Mouse (Mus musculus) liver, embryonic 12.5 days (tissue): Measurements from ENCODE around the gene Ncf2. TPM values are rescaled to one million over a fixed set of nuclear protein-coding genes. Genes with fewer than 3 reads are reported as not detected.

Experiments
- ATAC-seq: fragments of 200-750 bp; cut with Nextera tagmentation; 2 replicates; pipeline ENCODE4 v1.8.0; 2017; ENCODE audit warnings: moderate number of reproducible peaks, mild to moderate bottlenecking, moderate library complexity
- H3K27ac ChIP-seq: fragments of 300-500 bp; sonication (generic); 2 replicates; pipeline ENCODE4 v1.5.1; 2016; ENCODE audit warnings: mild to moderate bottlenecking
- H3K27me3 ChIP-seq: fragments of 300-500 bp; sonication (generic); replicated peaks from 2 replicates; pipeline ENCODE4 v1.6.1; 2016; ENCODE audit warnings: mild to moderate bottlenecking, moderate library complexity
- H3K36me3 ChIP-seq: fragments of 300-500 bp; sonication (generic); 2 replicates; pipeline ENCODE4 v1.6.1; 2016; ENCODE audit warnings: mild to moderate bottlenecking, moderate library complexity
- H3K4me1 ChIP-seq: fragments of 300-500 bp; sonication (generic); 2 replicates; pipeline ENCODE4 v1.6.1; 2016
- H3K4me2 ChIP-seq: fragments of 300-500 bp; sonication (generic); 2 replicates; pipeline ENCODE4 v1.6.1; 2016; ENCODE audit warnings: mild to moderate bottlenecking, moderate library complexity
- H3K4me3 ChIP-seq: fragments of 300-500 bp; sonication (generic); 2 replicates; pipeline ENCODE4 v1.5.1; 2016; ENCODE audit warnings: mild to moderate bottlenecking, moderate library complexity
- H3K9ac ChIP-seq: fragments of 300-500 bp; sonication (generic); 2 replicates; pipeline ENCODE4 v1.6.1; 2016; ENCODE audit warnings: mild to moderate bottlenecking, moderate library complexity
- H3K9me3 ChIP-seq: fragments of 300-500 bp; sonication (generic); replicated peaks from 2 replicates; pipeline ENCODE4 v1.6.1; 2016; ENCODE audit warnings: mild to moderate bottlenecking, moderate library complexity
- WGBS: fragments of 180-500 bp; shearing (Covaris S2); methylation state at CpG from one replicate; pipeline ENCODE4 v1.1.7; 2016; ENCODE audit not compliant: insufficient replicate concordance; 5-methylcytosine and 5-hydroxymethylcytosine counted together
- polyA plus RNA-seq: library from polyadenylated mRNA; unstranded; fragments of >200 nt; fragmentation: Nextera tagmentation; extraction: Ambion mirVana; gene quantifications from 2 replicates; pipeline ENCODE4 v1.2.1, GENCODE M21; 2016

Ncf2 gene
- polyA plus RNA-seq, 1 experiment from 2014 or later: 9.5 TPM

GRCm38 (mm10) chr1:152807619-152808391, 7.8 kb downstream of the Ncf2 start:
- H3K4me1 ChIP-seq: peaks cover 9% of the 10 kb centered on the region
- WGBS: 27% methylated on average over 18 of the region's 18 CpGs
- H3K9me3 ChIP-seq: no peaks in the 10 kb centered on the region
- peak overlapping the region; percentile 47 for H3K4me2 ChIP-seq
- H3K27ac ChIP-seq: peak overlapping the region; percentile 58
- peak; percentile 50 for ATAC-seq
- H3K36me3 ChIP-seq: no peaks in the 10 kb centered on the region
- peak overlapping the region; percentile 35 for H3K4me3 ChIP-seq
- H3K27me3 ChIP-seq: 0 out of 2 replicates have a peak, but pooled peaks cover 4% of the 10 kb centered on the region
- H3K9ac ChIP-seq: no peak overlapping the region

GRCm38 (mm10) chr1:152808392-152808680, 8.3 kb downstream of the Ncf2 start:
- Histone ChIP-seq H3K9ac (no peak overlapping the region), H3K9me3 (no peaks in the 10 kb centered on the region), H3K4me3 (peak overlapping the region; percentile 35), H3K4me2 (peak overlapping the region; percentile 47), H3K27me3 (0 out of 2 replicates have a peak, but pooled peaks cover 4% of the 10 kb centered on the region), H3K4me1 (peaks cover 9% of the 10 kb centered on the region), H3K36me3 (no peaks in the 10 kb centered on the region), H3K27ac (peak overlapping the region; percentile 58)
- no peak for ATAC-seq
- 56% methylated on average over 2 of the region's 2 CpGs for WGBS

- Histone ChIP-seq H3K27ac (0 out of 2 replicates have a peak overlapping the region, but pooled peaks have one; percentile 34), H3K9ac (no peak overlapping the region), H3K27me3 (0 out of 2 replicates have a peak, but pooled peaks cover 4% of the 10 kb centered on the region), H3K4me1 (peaks cover 9% of the 10 kb centered on the region), H3K36me3 (no peaks in the 10 kb centered on the region), H3K4me2 (peak overlapping the region; percentile 8; the same call in 1 of the 2 replicates), H3K4me3 (no peak overlapping the region), H3K9me3 (no peaks in the 10 kb centered on the region)
- ATAC-seq: peak; percentile 35; the same call in 1 of the 2 replicates
- 44% methylated on average over 8 of the region's 8 CpGs for WGBS
Measured at GRCm38 (mm10) chr1:152809541-152810252, 9.7 kb downstream of the Ncf2 start.

GRCm38 (mm10) chr1:152810533-152811439, 10.8 kb downstream of the Ncf2 start:
- H3K4me1 ChIP-seq: peaks cover 18% of the 10 kb centered on the region
- H3K36me3 ChIP-seq: no peaks in the 10 kb centered on the region
- H3K9ac ChIP-seq: no peak overlapping the region
- no peaks in the 10 kb centered on the region for H3K9me3 ChIP-seq
- ATAC-seq: no peak
- no peak overlapping the region for H3K27ac ChIP-seq
- 0 out of 2 replicates have a peak, but pooled peaks cover 3% of the 10 kb centered on the region for H3K27me3 ChIP-seq
- WGBS: 65% methylated on average over 13 of the region's 13 CpGs
- no peak overlapping the region for H3K4me3 ChIP-seq
- H3K4me2 ChIP-seq: no peak overlapping the region

- Histone ChIP-seq H3K27me3 (no peaks in the 10 kb centered on the region), H3K4me2 (no peak overlapping the region), H3K9ac (no peak overlapping the region), H3K27ac (no peak overlapping the region), H3K9me3 (no peaks in the 10 kb centered on the region), H3K4me1 (peaks cover 15% of the 10 kb centered on the region; the same call in 1 of the 2 replicates), H3K36me3 (no peaks in the 10 kb centered on the region), H3K4me3 (no peak overlapping the region)
- WGBS: 64% methylated on average over 7 of the region's 7 CpGs
- peak; percentile 72 for ATAC-seq
Measured at GRCm38 (mm10) chr1:152815265-152815701, 15.3 kb downstream of the Ncf2 start.

- H3K4me2 ChIP-seq: no peak overlapping the region
- H3K9ac ChIP-seq: no peak overlapping the region
- ATAC-seq: no peak
- no peaks in the 10 kb centered on the region for H3K9me3 ChIP-seq
- 72% methylated on average over 12 of the region's 12 CpGs for WGBS
- H3K36me3 ChIP-seq: no peaks in the 10 kb centered on the region; the same call in 1 of the 2 replicates
- no peak overlapping the region for H3K4me3 ChIP-seq
- H3K27ac ChIP-seq: no peak overlapping the region
- H3K27me3 ChIP-seq: no peaks in the 10 kb centered on the region
- peaks cover 15% of the 10 kb centered on the region; the same call in 1 of the 2 replicates for H3K4me1 ChIP-seq
Measured at GRCm38 (mm10) chr1:152817027-152817769, 17.2 kb downstream of the Ncf2 start.

- Histone ChIP-seq H3K27me3 (no peaks in the 10 kb centered on the region), H3K36me3 (no peaks in the 10 kb centered on the region; the same call in 1 of the 2 replicates), H3K4me2 (no peak overlapping the region), H3K9ac (no peak overlapping the region), H3K4me1 (peaks cover 15% of the 10 kb centered on the region; the same call in 1 of the 2 replicates), H3K4me3 (no peak overlapping the region), H3K27ac (no peak overlapping the region), H3K9me3 (no peaks in the 10 kb centered on the region)
- ATAC-seq: no peak
- WGBS: 78% methylated on average over 10 of the region's 10 CpGs
Measured at GRCm38 (mm10) chr1:152817794-152818193, 17.8 kb downstream of the Ncf2 start.

- no peaks in the 10 kb centered on the region; the same call in 1 of the 2 replicates for H3K36me3 ChIP-seq
- WGBS: 69% methylated on average over 6 of the region's 6 CpGs
- H3K4me3 ChIP-seq: no peak overlapping the region
- H3K4me2 ChIP-seq: no peak overlapping the region
- no peaks in the 10 kb centered on the region for H3K27me3 ChIP-seq
- H3K27ac ChIP-seq: no peak overlapping the region
- H3K9ac ChIP-seq: no peak overlapping the region
- no peak for ATAC-seq
- H3K9me3 ChIP-seq: no peaks in the 10 kb centered on the region
- peaks cover 15% of the 10 kb centered on the region; the same call in 1 of the 2 replicates for H3K4me1 ChIP-seq
Measured at GRCm38 (mm10) chr1:152819558-152819957, 19.6 kb downstream of the Ncf2 start.

GRCm38 (mm10) chr1:152820911-152821695, 21.1 kb downstream of the Ncf2 start:
- Histone ChIP-seq H3K4me3 (no peak overlapping the region), H3K27ac (no peak overlapping the region), H3K4me2 (no peak overlapping the region), H3K36me3 (no peaks in the 10 kb centered on the region; the same call in 1 of the 2 replicates), H3K27me3 (no peaks in the 10 kb centered on the region), H3K9ac (no peak overlapping the region), H3K4me1 (0 out of 2 replicates have a peak, but pooled peaks cover 6% of the 10 kb centered on the region), H3K9me3 (no peaks in the 10 kb centered on the region)
- ATAC-seq: no peak
- WGBS: 78% methylated on average over 7 of the region's 7 CpGs

GRCm38 (mm10) chr1:152821746-152822145, 21.8 kb downstream of the Ncf2 start:
- Histone ChIP-seq H3K27me3 (no peaks in the 10 kb centered on the region), H3K9ac (no peak overlapping the region), H3K4me2 (no peak overlapping the region), H3K4me3 (no peak overlapping the region), H3K27ac (no peak overlapping the region), H3K9me3 (no peaks in the 10 kb centered on the region), H3K36me3 (no peaks in the 10 kb centered on the region; the same call in 1 of the 2 replicates), H3K4me1 (no peaks in the 10 kb centered on the region)
- WGBS: 63% methylated on average over 4 of the region's 4 CpGs
- no peak for ATAC-seq
